Mouse (Mus musculus) neural tube, embryonic 12.5 days (tissue): ENCODE results near the gene Frmd4a. TPM values are rescaled to one million over a fixed set of nuclear protein-coding genes. Genes with fewer than 3 reads are reported as not detected.

Experiments
- ATAC-seq: fragments of 200-750 bp; cut with Nextera tagmentation; 2 replicates; pipeline ENCODE4 v1.8.0; 2017; ENCODE audit warnings: low read depth, mild to moderate bottlenecking, moderate TSS enrichment, moderate library complexity; ENCODE audit not compliant: low FRiP score
- H3K27ac ChIP-seq: fragments of 300-500 bp; sonication (generic); 2 replicates; pipeline ENCODE4 v1.5.1; 2016
- H3K27me3 ChIP-seq: fragments of 300-500 bp; sonication (generic); replicated peaks from 2 replicates; pipeline ENCODE4 v1.6.1; 2016; ENCODE audit warnings: mild to moderate bottlenecking
- H3K36me3 ChIP-seq: fragments of 300-500 bp; sonication (generic); 2 replicates; pipeline ENCODE4 v1.6.1; 2016; ENCODE audit warnings: mild to moderate bottlenecking
- H3K4me1 ChIP-seq: fragments of 300-500 bp; sonication (generic); 2 replicates; pipeline ENCODE4 v1.6.1; 2016
- H3K4me2 ChIP-seq: fragments of 300-500 bp; sonication (generic); replicated peaks from 2 replicates; pipeline ENCODE4 v1.6.1; 2016; ENCODE audit warnings: mild to moderate bottlenecking
- H3K4me3 ChIP-seq: fragments of 300-500 bp; sonication (generic); 2 replicates; pipeline ENCODE4 v1.5.1; 2016
- H3K9ac ChIP-seq: fragments of 300-500 bp; sonication (generic); 2 replicates; pipeline ENCODE4 v1.6.1; 2016; ENCODE audit warnings: mild to moderate bottlenecking
- H3K9me3 ChIP-seq: fragments of 300-500 bp; sonication (generic); 2 replicates; pipeline ENCODE4 v1.6.1; 2016; ENCODE audit warnings: mild to moderate bottlenecking
- WGBS: fragments of 180-500 bp; shearing (Covaris S2); methylation state at CpG from one replicate; pipeline ENCODE4 v1.1.7; 2016; 5-methylcytosine and 5-hydroxymethylcytosine counted together
- polyA plus RNA-seq: library from polyadenylated mRNA; unstranded; fragments of >200 nt; fragmentation: Nextera tagmentation; extraction: Ambion mirVana; gene quantifications from 2 replicates; pipeline ENCODE4 v1.2.1, GENCODE M21; 2016

Frmd4a gene
- polyA plus RNA-seq, 1 experiment from 2014 or later = 56.7 TPM

- Histone ChIP-seq H3K27me3 (no peaks in the 10 kb centered on the region), H3K4me2 (no peak overlapping the region), H3K9me3 (no peaks in the 10 kb centered on the region), H3K9ac (no peak overlapping the region), H3K36me3 (no peaks in the 10 kb centered on the region), H3K4me3 (no peak overlapping the region), H3K4me1 (0 out of 2 replicates have a peak, but pooled peaks cover 4% of the 10 kb centered on the region), H3K27ac (no peak overlapping the region)
- ATAC-seq = no peak
- 29% methylated on average over 6 of the region's 6 CpGs for WGBS
Measured at GRCm38 (mm10) chr2:4389330-4389729, 371.8 kb downstream of the Frmd4a start.

- ATAC-seq = no peak
- H3K4me2 ChIP-seq = no peak overlapping the region
- H3K4me1 ChIP-seq = 0 out of 2 replicates have a peak, but pooled peaks cover 4% of the 10 kb centered on the region
- H3K27ac ChIP-seq = no peak overlapping the region
- H3K9me3 ChIP-seq = no peaks in the 10 kb centered on the region
- H3K36me3 ChIP-seq = no peaks in the 10 kb centered on the region
- H3K4me3 ChIP-seq = no peak overlapping the region
- H3K9ac ChIP-seq = no peak overlapping the region
- H3K27me3 ChIP-seq = no peaks in the 10 kb centered on the region
- 87% methylated on average over 4 of the region's 4 CpGs for WGBS
Measured at GRCm38 (mm10) chr2:4391091-4391490, 373.6 kb downstream of the Frmd4a start.

- no peak overlapping the region for H3K27ac ChIP-seq
- 54% methylated on average over 7 of the region's 7 CpGs for WGBS
Measured at GRCm38 (mm10) chr2:4391678-4392085, 374.2 kb downstream of the Frmd4a start.

GRCm38 (mm10) chr2:4393046-4393445, 375.5 kb downstream of the Frmd4a start:
- WGBS = 93% methylated on average over 4 of the region's 4 CpGs
- no peak overlapping the region for H3K4me3 ChIP-seq
- H3K9me3 ChIP-seq = no peaks in the 10 kb centered on the region
- no peak overlapping the region for H3K9ac ChIP-seq
- no peak overlapping the region for H3K4me2 ChIP-seq
- no peaks in the 10 kb centered on the region for H3K27me3 ChIP-seq
- H3K36me3 ChIP-seq = no peaks in the 10 kb centered on the region
- no peak for ATAC-seq
- 0 out of 2 replicates have a peak, but pooled peaks cover 4% of the 10 kb centered on the region for H3K4me1 ChIP-seq
- no peak overlapping the region for H3K27ac ChIP-seq

More at GRCm38 (mm10) chr2:4391678-4392085, 374.2 kb downstream of the Frmd4a start:
- Histone ChIP-seq H3K9ac (no peak overlapping the region), H3K4me3 (no peak overlapping the region), H3K27me3 (no peaks in the 10 kb centered on the region), H3K4me1 (0 out of 2 replicates have a peak, but pooled peaks cover 4% of the 10 kb centered on the region), H3K9me3 (no peaks in the 10 kb centered on the region), H3K36me3 (no peaks in the 10 kb centered on the region), H3K4me2 (no peak overlapping the region)
- no peak for ATAC-seq

GRCm38 (mm10) chr2:4394641-4395040, 377.1 kb downstream of the Frmd4a start:
- Histone ChIP-seq H3K9ac (no peak overlapping the region), H3K9me3 (no peaks in the 10 kb centered on the region), H3K4me1 (0 out of 2 replicates have a peak, but pooled peaks cover 4% of the 10 kb centered on the region), H3K4me2 (no peak overlapping the region), H3K4me3 (no peak overlapping the region), H3K36me3 (no peaks in the 10 kb centered on the region), H3K27ac (no peak overlapping the region), H3K27me3 (no peaks in the 10 kb centered on the region)
- 83% methylated on average over 7 of the region's 7 CpGs for WGBS
- ATAC-seq = no peak

GRCm38 (mm10) chr2:4399721-4400120, 382.2 kb downstream of the Frmd4a start:
- Histone ChIP-seq H3K9ac (no peak overlapping the region), H3K4me3 (no peak overlapping the region), H3K27ac (no peak overlapping the region), H3K4me1 (peaks cover 26% of the 10 kb centered on the region), H3K36me3 (no peaks in the 10 kb centered on the region), H3K27me3 (no peaks in the 10 kb centered on the region), H3K9me3 (no peaks in the 10 kb centered on the region), H3K4me2 (0 out of 2 replicates have a peak overlapping the region, but pooled peaks have one; percentile 75)
- no peak for ATAC-seq
- WGBS = 52% methylated on average over 1 of the region's 1 CpGs

- no peaks in the 10 kb centered on the region for H3K9me3 ChIP-seq
- peak overlapping the region; percentile 98 for H3K27ac ChIP-seq
- ATAC-seq = peak; percentile 74
- H3K9ac ChIP-seq = peak overlapping the region; percentile 99
- H3K27me3 ChIP-seq = no peaks in the 10 kb centered on the region
- H3K4me1 ChIP-seq = peaks cover 28% of the 10 kb centered on the region
- H3K4me2 ChIP-seq = peak overlapping the region; percentile 75
- H3K4me3 ChIP-seq = peak overlapping the region; percentile 73
- under 1% methylated on average over 65 of the region's 74 CpGs for WGBS
- no peaks in the 10 kb centered on the region for H3K36me3 ChIP-seq
Measured at GRCm38 (mm10) chr2:4400771-4401596, 383.5 kb downstream of the Frmd4a start.

GRCm38 (mm10) chr2:4401597-4402581, 384.4 kb downstream of the Frmd4a start:
- Histone ChIP-seq H3K27ac (peak overlapping the region; percentile 98), H3K9ac (peak overlapping the region; percentile 99), H3K4me1 (peaks cover 37% of the 10 kb centered on the region), H3K4me3 (peak overlapping the region; percentile 73), H3K4me2 (peak overlapping the region; percentile 75), H3K9me3 (no peaks in the 10 kb centered on the region), H3K36me3 (no peaks in the 10 kb centered on the region), H3K27me3 (no peaks in the 10 kb centered on the region)
- peak; percentile 78 for ATAC-seq
- WGBS = under 1% methylated on average over 28 of the region's 28 CpGs

- Histone ChIP-seq H3K27me3 (no peaks in the 10 kb centered on the region), H3K36me3 (no peaks in the 10 kb centered on the region), H3K4me2 (peak overlapping the region; percentile 29), H3K4me1 (peaks cover 72% of the 10 kb centered on the region), H3K9ac (no peak overlapping the region), H3K27ac (0 out of 2 replicates have a peak overlapping the region, but pooled peaks have one; percentile 9), H3K4me3 (no peak overlapping the region), H3K9me3 (no peaks in the 10 kb centered on the region)
- peak; percentile 7; the same call in 1 of the 2 replicates for ATAC-seq
- 33% methylated on average over 5 of the region's 5 CpGs for WGBS
Measured at GRCm38 (mm10) chr2:4406977-4407376, 389.5 kb downstream of the Frmd4a start.

- 57% methylated on average over 8 of the region's 8 CpGs for WGBS
- H3K27me3 ChIP-seq = no peaks in the 10 kb centered on the region
- no peaks in the 10 kb centered on the region for H3K36me3 ChIP-seq
- H3K4me3 ChIP-seq = no peak overlapping the region
- no peak overlapping the region for H3K9ac ChIP-seq
- no peaks in the 10 kb centered on the region for H3K9me3 ChIP-seq
- no peak overlapping the region for H3K27ac ChIP-seq
- ATAC-seq = no peak
- H3K4me1 ChIP-seq = peaks cover 59% of the 10 kb centered on the region
- H3K4me2 ChIP-seq = no peak overlapping the region
Measured at GRCm38 (mm10) chr2:4409810-4410433, 392.4 kb downstream of the Frmd4a start.

- WGBS = 72% methylated on average over 5 of the region's 5 CpGs
- H3K4me3 ChIP-seq = no peak overlapping the region
- H3K27ac ChIP-seq = no peak overlapping the region
- H3K4me2 ChIP-seq = no peak overlapping the region
- no peaks in the 10 kb centered on the region for H3K36me3 ChIP-seq
- no peaks in the 10 kb centered on the region for H3K9me3 ChIP-seq
- no peaks in the 10 kb centered on the region for H3K27me3 ChIP-seq
- H3K4me1 ChIP-seq = peaks cover 38% of the 10 kb centered on the region
- H3K9ac ChIP-seq = no peak overlapping the region
- ATAC-seq = no peak
Measured at GRCm38 (mm10) chr2:4412870-4413595, 395.5 kb downstream of the Frmd4a start.
